Mouse (Mus musculus): Measurements from ENCODE around the gene Fermt2.
A peak's percentile ranks its signal among the peaks of the same experiment; 100 is the strongest.

Gene Fermt2

DNA sequence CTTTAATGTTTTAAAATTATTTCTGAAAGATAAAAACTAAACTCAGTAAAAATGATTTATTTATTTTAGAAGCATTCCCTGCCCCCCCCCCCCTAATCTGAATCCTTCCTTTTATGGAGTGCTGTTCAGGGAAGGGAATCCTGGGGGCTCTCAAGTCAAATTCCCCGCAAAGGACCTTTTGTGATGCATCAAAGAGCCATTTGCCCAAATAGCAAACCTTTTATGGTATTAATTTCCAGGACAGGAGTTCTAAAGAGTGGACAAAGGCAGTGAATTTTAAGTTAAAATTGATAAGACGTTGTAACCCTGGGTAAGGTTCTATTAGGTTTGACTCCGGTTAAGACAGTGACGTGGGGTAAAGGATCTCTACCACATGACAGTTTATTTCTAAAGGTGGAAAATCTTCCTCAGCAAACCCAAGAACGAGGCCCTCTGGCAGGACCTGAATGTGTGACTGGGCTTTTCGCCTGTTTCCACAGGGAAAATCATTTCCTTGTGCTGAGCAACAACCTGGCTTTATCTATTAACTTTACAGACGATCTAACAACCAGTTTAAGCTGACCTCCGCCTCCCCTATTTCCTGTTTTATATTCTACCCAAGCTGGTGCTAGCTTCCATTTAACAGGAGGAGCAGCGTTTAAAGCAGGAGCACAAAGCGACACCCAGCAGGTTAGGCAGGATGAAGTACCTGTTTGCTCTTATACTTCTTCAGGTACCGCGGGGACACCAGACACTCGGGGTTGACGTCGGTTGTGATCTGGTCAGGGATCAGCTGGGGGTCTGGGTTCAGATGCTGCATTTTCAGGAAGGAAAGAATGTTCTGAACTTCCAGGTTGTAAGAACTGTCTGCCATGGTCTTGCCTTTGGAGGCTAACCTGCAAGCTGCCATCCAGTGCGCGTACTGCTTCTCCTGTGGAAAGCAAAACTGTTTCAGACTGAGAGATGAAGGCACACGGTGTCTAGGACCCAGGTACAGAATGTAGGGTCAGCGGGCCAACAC, 65.6 kb downstream of the Fermt2 start:
- DNase-seq (ENCODE audit: low read depth, low spot score), result no peak

DNA sequence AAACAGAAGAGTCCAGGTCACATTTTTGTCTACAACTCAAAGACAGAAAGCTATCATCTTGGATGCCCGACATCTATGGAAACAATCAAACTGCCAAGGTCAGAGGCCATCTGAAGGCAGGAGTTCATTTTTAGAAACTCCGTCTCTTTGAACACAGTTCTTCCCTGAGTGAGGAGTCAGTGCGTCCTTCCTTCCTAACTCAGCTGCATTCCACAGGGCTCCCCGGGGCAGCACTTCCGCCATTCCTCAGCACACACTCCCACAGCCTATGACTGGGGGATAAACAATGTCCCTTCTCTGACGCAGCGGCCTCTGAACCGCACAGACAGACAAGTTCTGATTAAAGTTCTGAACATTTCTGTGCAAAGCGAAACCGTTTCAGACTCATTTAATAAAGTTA, 66.3 kb downstream of the Fermt2 start:
- no peak for DNase-seq (ENCODE audit: low read depth, low spot score)

DNA sequence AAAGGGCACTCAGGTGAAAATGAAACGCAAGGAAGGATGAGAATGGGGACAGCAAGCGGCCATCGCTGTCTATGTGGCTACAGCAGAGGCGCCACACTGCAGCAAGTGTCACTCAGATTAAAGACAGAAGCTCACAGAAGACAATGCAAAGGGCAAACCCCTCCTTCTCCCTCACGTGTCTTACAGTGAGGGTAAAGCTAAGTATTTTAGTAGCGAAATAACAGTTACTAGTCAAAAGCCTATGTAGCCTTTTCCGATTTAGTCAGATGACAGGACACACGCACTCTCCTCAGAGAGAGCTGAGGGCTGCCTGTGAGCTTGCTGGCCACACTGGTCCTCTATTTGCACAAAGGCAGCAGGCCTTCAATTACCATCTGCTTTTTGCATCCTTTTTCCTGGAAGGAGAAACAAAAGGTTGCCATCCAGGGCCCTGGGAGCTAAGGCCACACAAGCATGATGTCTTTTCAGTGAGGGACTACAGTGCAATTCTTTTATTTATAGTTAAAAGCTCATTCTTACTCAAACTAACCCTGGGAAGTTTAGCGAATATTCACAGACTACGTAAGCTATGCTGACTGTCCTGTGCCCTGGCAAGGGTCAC, 66.9 kb downstream of the Fermt2 start:
- DNase-seq (ENCODE audit: low read depth, low spot score), result no peak

DNA sequence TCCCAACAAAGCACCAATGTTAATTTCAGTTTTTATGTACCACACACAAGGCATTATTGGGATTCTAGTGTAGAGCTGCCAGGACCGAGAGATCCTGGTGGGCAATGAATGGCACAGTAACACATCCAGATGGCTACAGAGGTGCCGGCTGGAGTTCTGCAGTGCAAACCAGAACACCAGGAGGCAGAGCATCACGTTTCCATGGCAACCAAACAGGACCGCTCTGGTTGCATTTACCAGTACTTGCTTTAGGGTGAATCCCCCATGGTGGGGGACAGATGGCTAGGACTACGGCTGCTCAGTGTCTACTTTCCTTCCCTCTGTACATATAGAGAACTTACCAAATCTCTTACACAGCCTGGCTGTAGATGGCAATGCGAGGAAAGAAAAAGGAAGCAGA, 67.5 kb downstream of the Fermt2 start:
- peak; percentile 26 for DNase-seq (ENCODE audit: low read depth, low spot score)

DNA sequence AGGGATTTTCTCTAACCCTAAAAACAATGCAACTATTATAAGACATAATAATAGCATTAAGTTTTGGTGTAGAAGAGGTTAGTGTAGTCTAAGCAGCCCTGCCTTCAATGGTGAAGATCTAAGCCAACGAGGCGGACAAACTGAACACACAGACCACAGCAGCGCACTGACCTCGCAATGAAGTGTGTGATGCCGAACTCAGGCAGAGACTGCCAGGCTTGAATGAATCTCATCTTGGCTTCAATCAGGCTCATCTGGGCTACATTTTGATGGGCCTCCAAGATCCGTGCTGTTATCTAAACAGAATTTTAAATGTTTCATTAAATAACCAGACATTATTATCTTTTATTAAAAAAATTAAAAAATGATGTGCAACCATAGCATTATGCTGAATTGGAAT, 68.0 kb downstream of the Fermt2 start:
- DNase-seq (ENCODE audit: low read depth, low spot score), result no peak

DNA sequence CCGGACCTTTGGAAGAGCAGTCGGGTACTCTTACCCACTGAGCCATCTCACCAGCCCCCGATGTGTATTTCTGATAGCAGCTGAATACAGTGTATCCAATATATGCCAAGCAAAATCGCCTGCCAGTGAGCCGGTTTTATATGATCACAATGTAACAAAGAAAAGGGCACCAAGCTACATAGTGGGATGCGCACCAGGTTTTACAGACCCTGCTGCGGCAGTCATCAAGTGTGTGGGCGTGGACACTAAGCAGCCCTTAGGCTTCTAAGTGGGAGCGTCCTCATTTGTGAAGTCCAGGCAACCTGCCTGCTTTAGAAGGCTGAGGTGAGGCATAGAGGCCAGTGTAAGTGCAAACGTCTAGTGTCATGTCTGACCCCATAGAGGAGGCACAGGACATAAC, 69.4 kb downstream of the Fermt2 start:
- no peak for DNase-seq (ENCODE audit: low read depth, low spot score)

DNA sequence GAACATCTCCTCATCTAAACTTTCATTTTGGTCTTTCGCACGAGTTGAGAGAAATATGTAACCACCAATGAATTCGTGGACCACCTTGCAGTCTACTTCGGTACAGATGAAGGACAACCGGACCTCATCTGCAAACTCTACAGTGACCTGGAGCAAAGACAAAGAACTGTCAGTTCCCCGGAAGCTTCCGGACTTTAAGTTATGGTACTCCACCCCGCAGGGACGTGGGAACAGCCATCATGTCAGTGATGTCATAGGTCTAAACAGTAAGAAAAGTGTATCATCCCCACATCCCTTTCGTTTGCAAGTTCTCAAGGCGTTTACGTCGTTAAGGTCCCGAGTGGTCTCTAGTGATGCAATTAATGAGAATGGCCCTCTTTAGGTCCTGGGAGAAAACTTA, 70.0 kb downstream of the Fermt2 start:
- DNase-seq (ENCODE audit: low read depth, low spot score), result no peak

DNA sequence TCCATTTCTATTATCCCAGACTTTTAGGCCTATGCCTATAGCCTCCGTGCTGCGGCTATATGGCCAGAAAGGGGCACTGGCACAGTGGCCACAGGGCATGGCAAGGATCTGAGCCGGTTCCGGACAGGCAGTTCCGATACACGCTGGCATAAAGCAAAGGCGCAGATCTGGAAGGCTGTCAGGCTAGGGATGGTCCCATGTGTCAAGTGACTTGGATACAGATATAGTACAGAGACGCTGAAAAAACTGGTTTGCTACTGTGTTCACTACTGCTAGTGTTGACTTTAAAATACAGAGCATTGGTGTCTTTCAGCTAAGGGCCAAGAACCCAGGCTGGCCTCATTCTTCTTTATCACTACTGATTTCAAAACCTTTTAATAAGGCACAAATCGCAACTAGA, 72.9 kb downstream of the Fermt2 start:
- no peak for DNase-seq (ENCODE audit: low read depth, low spot score)

DNA sequence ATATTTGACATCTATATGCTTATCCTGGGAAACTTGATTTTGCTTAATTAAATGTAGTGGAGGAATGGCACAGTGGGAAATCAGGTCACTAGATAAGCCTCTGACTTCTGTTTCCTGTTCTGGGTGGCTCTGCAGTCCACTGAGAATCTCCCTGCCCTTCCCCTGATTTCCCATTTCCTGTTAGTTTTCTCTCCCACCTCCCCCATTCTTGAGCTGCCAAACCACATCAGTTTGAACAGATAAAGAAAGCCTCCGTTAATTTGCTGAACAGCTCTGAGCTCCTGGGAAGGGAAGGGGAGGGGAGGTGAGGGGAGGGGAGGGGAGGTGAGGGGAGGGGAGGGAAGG, 73.4 kb downstream of the Fermt2 start:
- no peak for DNase-seq (ENCODE audit: low read depth, low spot score)

DNA sequence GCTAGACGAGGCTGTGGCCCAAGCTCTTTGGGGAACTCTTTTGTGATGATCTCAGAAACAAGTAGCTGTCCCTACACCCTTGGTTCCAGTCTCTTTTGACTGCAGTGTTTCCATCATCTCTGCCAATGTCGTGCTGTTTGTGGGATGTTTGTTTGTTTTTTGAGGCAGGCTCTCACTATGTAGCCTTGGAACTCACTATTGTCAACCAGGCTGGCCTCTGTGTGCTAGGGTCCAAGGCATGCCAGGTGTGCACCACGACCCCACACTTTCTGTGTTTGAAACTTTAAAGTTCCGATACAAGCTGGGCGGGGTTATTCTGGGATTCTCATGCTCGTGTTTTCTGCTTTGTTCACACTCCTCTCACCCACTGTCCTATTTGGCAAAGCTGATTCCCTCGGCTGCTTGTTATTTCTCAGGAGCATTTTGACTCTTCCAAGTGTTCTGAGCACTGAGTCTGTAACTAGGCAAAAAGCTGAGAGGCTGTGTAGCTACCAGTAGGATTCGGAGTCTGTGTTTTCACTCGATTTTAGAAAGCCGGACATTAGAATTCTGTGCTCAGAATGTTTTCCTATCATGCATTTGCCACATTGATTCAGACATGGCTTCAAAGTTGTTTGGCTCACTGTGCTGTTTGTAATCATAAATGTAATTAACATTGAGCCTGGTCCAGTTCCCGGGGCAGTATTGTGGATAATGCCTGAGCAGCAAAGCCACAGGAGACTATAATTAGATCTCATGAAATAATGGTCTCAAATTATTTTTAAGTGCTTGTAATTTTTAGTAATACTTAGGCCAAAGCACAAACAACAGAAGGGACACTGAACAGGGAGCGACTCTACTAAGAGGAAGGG, 74.0 kb downstream of the Fermt2 start:
- DNase-seq (ENCODE audit: low read depth, low spot score), result no peak

DNA sequence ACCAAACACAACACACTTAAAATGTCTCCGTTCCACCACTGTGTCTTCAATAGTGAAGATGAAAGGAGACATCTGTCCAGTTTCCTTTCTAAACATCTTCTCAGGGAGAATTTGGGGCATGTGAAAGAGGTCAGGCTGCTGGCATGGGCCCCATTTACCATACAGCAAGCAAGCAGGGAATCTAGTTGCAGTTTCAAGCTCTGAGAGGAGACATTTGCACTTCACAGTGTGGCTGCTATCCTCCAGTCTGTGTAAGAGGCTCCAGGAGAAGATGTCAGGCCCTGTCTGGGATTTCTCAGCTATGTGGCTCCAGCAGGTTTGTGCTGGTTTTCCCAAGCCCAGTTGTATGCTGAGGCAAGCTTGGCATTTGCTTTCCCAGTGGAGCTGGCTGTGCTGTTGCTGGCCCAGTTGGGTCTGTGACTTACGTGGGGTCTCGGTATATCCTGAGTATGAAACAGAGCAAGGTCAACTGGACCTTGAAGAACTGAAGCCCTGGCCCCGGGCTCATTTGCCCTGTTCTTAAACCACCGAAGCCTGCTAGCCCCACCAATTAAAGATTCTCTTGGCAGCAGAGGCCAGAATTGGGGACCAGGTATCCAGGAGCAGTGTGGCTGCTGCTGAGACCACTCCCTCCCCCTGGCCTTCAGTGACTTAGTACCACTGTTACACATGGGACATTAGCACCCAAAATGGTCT, 76.2 kb downstream of the Fermt2 start:
- DNase-seq (ENCODE audit: low read depth, low spot score), result no peak

DNA sequence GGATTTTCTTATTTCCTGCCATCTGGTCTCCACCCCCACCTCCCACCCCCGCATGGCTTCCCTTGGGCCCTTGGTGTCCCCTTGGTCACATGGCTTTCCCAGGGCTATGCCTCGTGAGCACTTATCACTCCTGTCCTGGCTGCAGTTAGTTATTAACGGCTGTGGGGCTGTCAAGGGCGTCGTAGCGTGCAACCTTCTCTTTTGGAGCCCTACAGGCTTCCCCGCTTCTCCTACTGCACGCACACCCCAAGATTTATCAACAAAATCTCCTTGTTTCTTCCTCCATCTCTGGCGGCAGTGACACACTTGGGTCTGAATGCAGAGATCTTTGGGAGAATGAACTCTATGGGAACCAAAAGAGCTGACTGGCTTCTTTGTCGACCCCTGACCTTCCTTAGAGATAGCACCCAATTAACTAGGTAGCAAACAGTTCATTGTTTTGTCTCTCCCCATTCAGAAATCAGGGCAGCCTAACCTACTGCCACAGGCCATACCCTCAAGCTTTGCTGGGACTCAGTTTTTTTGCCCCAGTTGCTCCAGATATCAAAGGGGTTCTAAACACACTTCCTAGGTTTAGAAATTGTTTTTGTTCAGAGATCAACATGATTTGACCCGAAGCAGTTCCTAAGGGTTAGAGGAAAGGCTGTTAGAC, 76.9 kb downstream of the Fermt2 start:
- DNase-seq (ENCODE audit: low read depth, low spot score), result no peak

DNA sequence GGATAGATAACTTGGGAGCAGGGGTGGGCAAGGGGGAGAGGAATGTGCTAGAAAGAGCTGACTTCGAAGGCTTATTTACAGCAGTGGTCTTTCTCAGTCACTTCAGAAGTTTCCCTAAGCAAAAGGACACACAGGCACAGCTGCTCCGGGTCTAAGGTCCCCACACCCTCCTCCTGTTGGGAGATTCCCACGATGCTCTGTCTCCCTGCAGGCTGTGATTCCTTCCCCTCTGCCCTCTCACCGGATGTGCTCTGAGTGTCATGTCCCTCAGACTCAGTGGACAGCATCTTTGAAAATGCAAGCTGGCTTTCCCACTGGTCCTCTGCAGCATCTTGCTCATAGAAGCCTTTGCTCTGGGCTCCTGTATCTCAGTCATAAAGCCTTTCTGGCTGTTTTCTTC, 77.8 kb downstream of the Fermt2 start:
- no peak for DNase-seq (ENCODE audit: low read depth, low spot score)

DNA sequence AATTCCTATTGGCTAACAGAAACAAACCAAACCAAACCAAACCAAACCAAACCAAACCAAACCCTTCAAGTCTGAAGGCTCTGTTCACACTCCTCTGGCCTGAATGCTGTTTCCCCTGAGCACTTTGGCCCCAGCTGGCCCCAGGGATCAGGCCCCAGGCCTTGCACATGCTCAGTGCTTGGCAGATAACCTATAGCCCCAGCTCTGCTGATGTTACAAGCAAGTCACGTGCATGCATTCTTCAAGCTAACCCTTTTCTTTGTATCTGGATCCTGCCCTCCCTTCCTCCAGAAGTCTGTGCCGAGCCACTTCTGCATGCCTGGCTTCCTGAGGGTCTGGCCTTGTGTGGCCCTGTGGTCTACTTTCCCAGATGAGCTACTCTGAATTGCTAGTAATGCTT, 78.8 kb downstream of the Fermt2 start:
- no peak for DNase-seq (ENCODE audit: low read depth, low spot score)

DNA sequence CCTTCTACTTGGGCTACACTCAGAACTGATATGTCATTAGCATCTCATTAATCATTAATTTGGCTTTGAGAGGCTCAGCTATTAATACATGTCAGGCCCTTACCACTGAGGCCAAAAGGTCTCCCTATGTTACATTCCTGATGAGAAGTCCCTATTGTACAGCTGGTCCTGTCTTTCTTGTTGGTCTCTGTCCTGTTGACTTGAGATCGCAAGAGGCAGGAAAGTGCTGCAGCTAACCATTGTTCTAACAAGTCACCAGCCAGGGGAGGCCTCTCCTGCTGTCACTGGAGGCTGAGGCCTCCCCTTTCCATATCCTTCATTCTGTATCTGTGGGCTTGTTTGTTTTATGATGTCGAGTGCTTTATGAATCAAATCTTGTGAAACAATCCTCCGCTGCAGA, 83.1 kb downstream of the Fermt2 start:
- DNase-seq (ENCODE audit: low read depth, low spot score), result no peak

DNA sequence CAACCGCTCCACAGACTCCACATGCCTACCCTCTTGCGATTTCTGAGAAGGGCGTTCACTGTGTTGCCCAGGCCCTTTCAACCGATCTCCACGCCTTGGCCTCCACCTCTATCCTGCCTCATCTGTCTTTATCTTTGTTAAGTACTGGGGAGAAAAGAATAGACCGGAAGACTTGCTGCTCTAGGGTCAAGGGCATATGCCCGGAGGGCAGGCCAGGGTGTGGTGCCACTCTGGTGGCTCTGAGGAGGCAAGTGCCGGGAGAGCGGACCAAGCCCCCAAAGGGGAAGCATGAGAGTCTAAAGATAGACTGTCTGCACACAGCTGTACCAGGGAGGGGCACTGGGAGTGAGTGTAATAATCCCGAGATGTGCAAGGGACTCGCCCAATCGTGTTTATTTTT, 84.5 kb downstream of the Fermt2 start:
- no peak for DNase-seq (ENCODE audit: low read depth, low spot score)

DNA sequence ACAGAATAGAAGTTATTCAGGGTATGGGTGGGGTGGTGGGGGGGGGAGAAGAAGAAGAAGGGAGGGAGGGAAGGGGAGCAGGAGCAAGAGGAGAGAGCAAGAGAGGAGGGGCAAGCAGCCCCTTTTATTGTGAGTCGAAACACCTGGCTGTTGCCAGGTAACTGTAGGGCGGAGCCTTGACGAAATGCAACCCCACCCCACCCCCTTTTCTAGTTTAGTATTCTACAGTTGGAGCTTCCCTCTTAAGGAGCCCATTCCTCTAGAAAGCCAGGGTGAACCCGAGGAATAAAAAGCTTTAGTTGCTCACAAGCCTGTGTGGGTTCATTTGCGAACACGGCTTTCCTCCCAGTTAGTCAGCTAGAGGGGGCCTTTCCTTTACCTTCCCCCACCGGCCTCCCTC, 85.0 kb downstream of the Fermt2 start:
- no peak for DNase-seq (ENCODE audit: low read depth, low spot score)

DNA sequence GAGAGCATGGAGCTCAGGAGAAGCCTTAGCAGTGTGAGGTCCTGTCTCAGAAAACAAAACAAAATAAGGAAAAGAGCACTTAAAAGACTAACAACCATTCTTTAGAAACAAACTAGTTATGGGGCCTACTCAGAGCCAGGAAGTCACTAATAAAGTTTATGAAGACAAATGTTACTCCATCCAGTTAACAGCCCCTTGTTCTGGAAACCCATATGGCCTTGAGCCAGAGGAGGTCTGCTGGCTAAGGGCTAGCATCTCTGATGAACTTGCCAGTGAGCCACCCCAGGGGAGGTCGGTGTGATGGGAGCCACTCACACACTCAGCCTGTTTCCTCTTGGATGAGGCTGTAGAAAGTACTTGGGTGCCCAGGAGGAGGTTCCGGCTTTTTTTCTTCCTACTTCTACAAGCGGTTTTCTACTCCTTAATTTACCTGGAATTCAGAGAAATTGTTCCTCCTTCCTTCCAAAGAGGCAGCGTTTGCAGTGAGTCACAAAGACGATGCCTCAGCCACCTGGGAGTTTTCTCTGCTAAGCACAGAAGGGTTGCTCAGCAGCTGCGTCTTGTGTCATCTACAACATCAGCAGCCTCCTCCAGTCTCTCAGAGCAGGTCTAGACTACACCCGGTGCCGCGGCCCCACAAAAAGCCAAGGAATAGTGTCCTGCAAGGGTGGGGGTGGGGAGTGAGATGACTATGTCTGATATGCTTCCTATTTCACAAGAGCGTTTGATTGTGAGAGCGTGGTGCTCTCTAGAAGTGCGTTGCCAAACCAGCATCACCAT, 86.9 kb downstream of the Fermt2 start:
- DNase-seq (ENCODE audit: low read depth, low spot score), result no peak

DNA sequence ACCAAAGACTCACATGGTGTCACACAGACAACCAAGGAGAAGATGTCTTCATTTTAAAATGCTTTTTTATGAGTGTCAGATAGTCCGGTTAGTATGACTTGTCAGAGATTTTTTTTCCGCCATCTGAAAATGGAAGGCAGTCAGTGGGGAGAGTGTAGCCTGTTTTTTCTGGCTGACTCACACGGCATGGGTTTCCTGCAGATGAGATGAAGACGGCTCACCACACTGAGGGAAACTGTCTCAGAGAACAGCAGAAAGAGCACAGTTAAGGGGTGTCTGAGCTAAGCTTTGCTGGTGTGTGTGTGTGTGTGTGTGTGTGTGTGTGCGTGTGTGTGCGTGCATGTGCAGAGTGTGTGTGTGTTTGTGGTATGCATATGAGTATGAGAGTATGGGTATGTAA, 88.6 kb downstream of the Fermt2 start:
- DNase-seq (ENCODE audit: low read depth, low spot score), result no peak

DNA sequence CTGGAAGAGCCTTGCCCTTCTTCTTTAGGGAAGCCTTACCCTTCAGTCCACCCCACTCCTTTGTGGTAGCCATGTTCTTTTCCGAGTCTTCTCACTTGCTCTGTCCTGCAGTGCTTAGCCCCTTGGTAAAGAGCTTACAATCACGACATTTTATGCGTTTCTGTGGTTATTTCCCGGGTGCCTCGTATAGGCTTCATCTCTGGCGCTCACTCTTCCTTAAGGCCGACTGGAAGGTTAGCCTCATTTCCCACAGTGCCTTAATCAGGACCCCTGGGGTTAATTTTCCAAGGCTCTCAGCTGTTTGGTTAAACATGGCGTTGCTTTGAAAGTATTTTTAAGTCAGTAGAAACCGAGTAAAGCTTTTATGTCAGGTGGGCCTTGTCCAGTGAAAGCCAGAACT, 90.5 kb downstream of the Fermt2 start:
- no peak for DNase-seq (ENCODE audit: low read depth, low spot score)

DNA sequence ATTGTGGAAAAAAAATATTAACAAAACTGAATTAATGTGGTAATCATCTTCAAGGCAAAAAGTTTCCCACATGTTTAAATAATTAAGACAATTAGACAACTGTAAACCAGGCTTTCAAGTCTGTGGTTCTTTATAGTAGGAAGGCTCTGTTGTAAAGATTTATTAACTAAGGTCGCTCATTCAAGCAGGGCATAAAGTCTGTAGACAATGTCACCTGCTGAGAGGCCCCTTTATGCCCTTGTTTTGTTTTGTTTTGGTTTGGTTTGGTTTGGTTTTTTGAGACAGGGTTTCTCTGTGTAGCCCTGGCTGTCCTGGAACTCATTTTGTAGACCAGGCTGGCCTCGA, 91.0 kb downstream of the Fermt2 start:
- no peak for DNase-seq (ENCODE audit: low read depth, low spot score)
